Mouse (Mus musculus) splenic B cell, adult 2 months (primary cell): ENCODE measurements around the gene Car4.

ENCODE experiments used
- DNase-seq: peaks from one replicate; pipeline ENCODE4 v3.0.0-alpha.2; 2011; ENCODE audit warnings: low read depth, low spot score
- H3K27me3 ChIP-seq: 2 replicates; pipeline ENCODE4 v1.6.1; 2012; ENCODE audit warnings: mild to moderate bottlenecking, low read length, moderate library complexity, mixed read lengths; ENCODE audit not compliant: control insufficient read depth, poor library complexity, insufficient read depth, severe bottlenecking
- H3K36me3 ChIP-seq: 2 replicates; pipeline ENCODE4 v1.6.1; 2012; ENCODE audit warnings: mild to moderate bottlenecking, low read length, moderate library complexity, mixed read lengths; ENCODE audit not compliant: control insufficient read depth, poor library complexity, insufficient read depth, severe bottlenecking

The Car4 gene

DNA sequence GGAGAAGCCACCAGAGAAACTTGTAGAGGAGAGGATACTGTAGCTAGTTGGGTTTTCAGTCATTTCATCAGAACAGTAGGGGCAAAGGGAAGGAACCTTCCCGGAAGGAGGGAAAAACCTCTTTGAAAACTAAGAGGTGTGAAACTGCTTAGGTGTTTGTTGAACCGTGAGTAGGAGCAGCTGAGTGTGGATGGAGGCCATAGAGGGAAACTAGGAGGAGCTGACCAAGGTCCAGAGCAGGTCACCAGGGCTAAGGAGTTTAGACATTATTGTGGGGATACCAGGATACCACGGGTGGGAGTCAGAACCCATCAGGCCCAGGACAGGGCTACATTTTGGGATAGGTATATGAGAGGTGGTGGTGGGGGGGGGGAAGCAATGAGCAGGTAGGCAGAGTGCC, 6.0 kb downstream of the Car4 start:
- Histone ChIP-seq H3K27me3 (no peaks in the 10 kb centered on the region; the same call in 1 of the 2 replicates), H3K36me3 (no peaks in the 10 kb centered on the region)
- DNase-seq = no peak

DNA sequence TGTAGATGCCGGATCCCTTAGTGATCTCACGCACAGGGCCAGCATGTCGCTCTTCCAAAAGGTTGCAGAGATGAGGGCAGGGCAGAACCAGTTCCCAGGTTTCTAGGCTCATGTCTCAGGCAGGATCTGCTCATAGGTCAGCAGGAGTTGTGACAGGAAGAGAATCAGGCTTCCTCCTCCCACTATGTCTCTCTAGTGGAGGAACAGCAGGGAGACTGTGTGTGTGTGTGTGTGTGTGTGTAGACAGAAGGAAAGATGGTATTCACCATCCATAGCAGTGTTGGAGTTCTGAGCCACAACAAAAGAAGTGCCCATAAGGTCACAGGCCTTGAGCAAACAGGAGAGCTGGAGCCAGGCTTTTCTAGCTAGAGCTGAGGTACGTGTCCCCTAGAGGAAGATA, 9.1 kb downstream of the Car4 start:
- no peaks in the 10 kb centered on the region for H3K27me3 ChIP-seq
- no peak for DNase-seq

DNA sequence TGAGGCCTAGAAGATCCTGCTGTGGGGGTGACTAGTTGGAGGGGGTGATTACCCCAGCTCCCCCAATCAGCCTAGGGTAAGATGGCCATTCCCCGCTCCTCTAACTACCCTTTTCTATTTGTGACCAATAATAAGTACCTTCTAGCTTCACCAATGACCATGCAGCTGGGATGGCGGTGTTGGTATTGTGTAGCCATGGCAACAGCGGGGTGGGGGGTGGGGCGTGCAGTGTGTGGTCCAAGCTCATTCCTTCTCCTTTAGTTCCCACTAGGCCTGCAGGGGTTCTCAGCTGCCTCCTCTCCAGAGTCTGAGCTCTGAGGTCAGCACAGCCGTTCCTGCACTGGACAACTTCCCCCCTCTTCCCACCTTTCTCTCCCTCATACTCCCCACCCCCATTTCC, 9.5 kb downstream of the Car4 start:
- no peaks in the 10 kb centered on the region for H3K36me3 ChIP-seq
- H3K27me3 ChIP-seq = no peaks in the 10 kb centered on the region
- no peak for DNase-seq

More for the DNA sequence above, 9.1 kb downstream of the Car4 start:
- no peaks in the 10 kb centered on the region for H3K36me3 ChIP-seq

DNA sequence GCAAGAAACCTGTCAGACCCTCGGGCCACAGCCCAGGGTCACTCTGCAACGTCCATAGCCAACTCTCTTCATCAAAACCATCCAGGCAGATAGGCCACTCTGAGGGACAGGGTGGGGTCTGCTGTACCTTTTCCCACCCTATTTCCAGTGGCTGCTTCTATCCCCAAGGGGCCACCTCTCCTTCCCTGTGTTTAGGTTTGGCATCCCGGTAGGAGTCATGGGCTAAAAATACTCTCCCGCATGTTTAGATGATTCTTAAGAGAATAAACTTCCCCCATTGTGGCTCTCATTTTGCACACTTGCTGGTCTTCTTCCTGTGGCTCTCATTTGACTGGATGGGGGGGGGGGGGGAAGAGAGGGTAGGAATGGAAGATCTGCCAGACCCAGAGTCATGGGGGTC, 10.7 kb downstream of the Car4 start:
- DNase-seq = no peak
- Histone ChIP-seq H3K27me3 (no peaks in the 10 kb centered on the region), H3K36me3 (no peaks in the 10 kb centered on the region)

DNA sequence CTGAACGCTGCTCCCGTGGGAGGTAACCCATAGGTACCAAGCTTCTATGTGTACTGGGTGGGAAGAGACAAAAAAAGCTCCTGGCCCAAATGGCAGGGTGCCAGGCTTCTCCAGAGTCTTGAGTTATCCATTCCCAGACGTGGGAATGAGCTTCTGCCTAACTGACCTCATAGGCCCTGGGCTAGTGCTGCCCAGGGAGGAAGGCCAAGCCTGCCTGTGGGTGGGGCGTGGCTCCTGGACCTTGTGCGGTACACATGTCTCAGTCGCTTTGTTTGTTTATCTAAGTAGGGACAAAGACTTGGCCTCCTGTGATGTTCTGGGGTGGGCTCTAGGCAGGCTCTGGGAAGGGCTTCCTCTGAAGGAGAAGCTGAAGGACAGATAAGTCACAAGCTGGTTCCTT, 11.2 kb downstream of the Car4 start:
- Histone ChIP-seq H3K36me3 (no peaks in the 10 kb centered on the region), H3K27me3 (no peaks in the 10 kb centered on the region)

DNA sequence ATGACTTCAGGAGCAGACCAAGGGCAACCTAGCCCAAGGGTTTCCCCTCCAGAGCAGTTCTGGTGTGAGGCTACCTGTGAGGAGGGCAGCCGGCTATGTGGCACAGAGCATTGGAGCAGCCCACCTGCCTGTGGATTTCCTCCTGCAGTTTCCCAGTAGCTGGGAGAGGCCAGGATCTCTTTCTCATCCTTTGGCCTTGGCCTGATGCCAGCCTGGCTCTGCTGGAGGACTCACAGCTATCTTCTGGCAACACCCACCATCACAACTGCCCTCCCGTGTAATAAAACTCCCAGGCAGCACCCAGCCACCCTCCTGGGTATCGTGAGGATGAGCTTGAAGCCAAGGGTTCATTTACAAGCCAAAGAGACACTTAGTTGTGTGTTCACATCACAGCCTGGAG, 14.5 kb downstream of the Car4 start:
- no peak for DNase-seq
- H3K27me3 ChIP-seq = no peaks in the 10 kb centered on the region; the same call in 1 of the 2 replicates
- no peaks in the 10 kb centered on the region for H3K36me3 ChIP-seq

More for the DNA sequence above, 11.2 kb downstream of the Car4 start:
- no peak for DNase-seq

DNA sequence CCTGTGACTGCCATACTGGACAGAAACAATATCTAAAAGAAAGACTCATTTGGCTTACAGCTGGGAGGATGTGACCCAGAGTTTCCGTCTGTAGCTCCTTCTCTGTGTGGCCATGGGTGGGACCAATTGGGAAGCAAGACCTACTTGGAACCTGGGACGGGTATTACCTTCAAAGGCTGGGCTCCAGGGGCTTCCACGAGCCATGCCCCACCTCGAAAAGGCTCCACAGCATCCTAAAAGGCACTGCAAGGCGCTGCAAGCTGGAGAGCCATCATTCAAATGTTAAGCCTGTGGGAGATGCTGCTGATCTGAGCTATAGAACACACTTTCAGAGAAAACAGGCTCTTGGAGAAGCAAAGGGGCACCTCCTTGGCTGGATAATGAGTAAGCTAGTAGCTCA, 16.1 kb downstream of the Car4 start:
- Histone ChIP-seq H3K36me3 (no peaks in the 10 kb centered on the region), H3K27me3 (no peaks in the 10 kb centered on the region; the same call in 1 of the 2 replicates)
- DNase-seq = no peak

DNA sequence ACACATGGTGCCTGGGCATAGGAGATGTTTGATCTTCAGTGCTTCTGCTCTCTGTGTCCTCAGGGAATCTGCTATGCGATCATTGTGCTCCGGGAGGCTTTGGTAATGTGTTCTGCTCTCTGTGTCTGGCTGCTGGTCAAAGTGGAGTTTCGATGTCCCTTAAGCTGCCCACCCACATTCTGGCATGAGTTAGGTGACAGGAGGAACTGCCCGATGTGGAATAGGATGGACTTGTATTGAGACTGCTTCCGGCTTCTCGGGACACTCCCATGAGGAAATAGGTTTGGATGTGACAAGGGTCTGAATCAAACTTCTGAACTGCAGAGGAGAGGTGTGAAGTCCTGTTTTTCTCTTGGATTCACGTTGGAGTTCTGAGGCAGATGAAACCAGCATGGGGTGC, 17.0 kb downstream of the Car4 start:
- H3K36me3 ChIP-seq = no peaks in the 10 kb centered on the region
- DNase-seq = no peak
- no peaks in the 10 kb centered on the region; the same call in 1 of the 2 replicates for H3K27me3 ChIP-seq

DNA sequence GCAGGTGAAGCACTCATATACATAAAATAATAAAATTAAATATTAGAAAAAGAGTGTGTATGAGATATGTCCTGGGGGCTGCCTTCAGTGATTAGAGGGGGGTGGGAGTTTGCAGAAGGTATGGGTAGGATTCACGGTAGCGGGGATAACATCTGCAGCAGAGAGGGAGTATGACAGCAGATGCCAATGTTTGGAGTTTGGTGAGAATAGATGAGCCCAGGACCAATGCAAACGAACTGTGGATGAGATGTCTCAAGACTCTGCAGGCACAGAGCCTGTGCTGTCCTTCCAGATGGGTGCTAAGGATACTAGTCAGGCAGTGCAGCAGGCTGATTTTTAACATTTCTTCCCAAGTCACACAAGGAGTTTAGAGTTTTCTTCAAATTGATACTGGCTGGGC, 19.1 kb downstream of the Car4 start:
- Histone ChIP-seq H3K36me3 (no peaks in the 10 kb centered on the region), H3K27me3 (no peaks in the 10 kb centered on the region; the same call in 1 of the 2 replicates)
- DNase-seq = no peak

DNA sequence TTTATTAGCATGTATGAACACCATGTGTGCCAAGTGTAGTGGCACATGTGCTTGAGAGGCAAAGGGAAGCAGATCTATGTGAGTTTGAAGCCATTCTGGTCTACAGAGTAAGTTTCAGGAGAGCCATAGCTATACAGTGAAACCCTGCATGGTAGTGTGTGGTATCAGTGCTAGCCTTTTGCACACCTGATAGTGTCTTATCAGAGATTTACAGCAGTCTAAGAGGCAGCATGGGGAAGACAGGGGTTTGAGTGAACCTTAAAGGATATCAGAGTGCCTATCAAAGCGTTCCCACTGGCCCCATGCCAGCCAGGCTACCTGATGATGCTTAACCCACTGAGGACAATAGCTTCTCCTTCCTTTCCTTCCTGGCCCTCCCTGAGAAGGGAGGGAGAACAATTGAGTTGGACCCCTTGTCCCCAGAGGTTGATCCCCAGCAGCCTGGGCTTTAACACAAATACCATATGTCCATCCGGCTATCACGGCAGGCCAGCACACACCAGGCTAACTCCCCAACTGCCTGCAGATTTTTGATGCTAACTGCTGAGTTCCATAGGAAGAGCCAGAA, 19.9 kb downstream of the Car4 start:
- no peaks in the 10 kb centered on the region; the same call in 1 of the 2 replicates for H3K27me3 ChIP-seq
- no peaks in the 10 kb centered on the region for H3K36me3 ChIP-seq
- no peak for DNase-seq

DNA sequence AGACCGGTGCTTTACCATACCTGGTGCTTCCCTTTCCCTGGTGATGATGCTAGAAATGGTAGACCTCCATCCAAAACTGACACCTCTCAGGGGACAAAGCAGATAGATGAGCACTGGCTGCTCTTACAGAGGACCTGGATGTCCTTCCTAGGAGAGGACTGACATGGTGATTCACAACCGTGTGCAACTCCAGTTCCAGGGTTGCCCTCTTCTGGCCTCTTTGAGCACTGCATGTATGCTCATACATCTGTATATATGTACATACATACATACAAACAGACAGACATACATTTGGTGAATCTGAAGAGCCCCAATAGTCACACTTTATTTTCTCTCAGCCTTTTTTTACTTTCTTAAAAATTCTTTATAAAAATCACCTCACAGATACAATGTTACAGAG, 20.5 kb downstream of the Car4 start:
- no peaks in the 10 kb centered on the region for H3K36me3 ChIP-seq
- no peaks in the 10 kb centered on the region; the same call in 1 of the 2 replicates for H3K27me3 ChIP-seq
- DNase-seq = peak; percentile 18

DNA sequence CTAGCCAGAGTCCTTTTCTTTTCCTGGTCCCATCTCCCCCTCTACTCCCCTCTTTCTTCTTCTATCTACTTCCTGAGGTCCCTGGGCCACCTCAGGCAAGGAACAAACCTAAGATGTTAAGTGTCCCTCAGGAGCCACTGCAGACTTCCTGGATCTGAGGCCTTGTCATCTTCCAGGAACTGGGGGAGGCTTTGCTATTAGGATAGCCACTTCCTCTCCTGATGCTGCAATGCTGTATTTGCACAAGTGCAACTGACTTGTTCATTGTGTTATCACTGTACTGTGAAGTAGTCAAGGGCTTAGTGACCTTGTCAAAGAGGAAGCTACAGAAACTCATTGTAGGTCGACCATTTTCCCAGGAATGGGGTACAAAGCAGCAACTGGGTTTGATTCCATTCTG, 21.8 kb downstream of the Car4 start:
- no peaks in the 10 kb centered on the region for H3K36me3 ChIP-seq
- no peaks in the 10 kb centered on the region; the same call in 1 of the 2 replicates for H3K27me3 ChIP-seq
- DNase-seq = no peak

DNA sequence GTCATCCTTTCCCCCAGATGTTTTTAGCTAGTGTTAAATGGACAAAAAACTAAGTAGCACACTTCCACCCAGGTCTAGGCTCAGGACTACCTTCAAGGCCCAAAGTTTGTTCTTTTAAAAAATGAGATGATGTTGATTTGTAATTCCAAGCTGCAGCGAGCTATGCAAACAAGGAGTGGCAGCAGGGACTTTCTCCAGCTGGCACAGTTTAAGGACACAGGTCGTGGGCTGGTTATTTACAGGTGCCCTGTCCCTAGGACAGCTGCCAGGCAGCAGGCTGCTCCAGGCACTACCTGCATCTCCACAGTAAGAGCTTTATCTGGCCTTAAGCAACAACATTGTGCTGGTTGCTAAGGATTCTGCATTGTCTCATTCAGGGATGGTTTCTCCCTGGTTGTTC, 23.1 kb downstream of the Car4 start:
- DNase-seq = no peak
- 0 out of 2 replicates have a peak, but pooled peaks cover 2% of the 10 kb centered on the region for H3K36me3 ChIP-seq
- H3K27me3 ChIP-seq = no peaks in the 10 kb centered on the region

DNA sequence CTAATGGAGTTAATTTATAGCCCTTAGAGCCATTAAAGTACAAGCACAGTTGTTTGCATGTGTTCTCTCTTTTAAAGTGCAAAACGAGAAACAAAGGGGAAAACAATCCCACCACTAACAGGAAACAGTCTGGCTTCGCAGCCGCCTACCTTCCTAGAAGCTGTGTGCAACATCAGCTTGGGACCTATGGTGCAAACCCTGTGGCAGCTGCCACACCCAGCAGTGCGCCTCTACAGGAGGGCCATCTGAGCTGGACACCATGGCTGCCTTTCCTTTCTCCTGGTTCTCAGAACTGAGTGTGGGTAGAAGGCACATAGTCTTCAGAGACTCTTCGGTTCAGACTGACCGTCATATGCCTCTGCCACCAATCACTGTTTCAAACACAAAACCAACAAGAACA, 27.8 kb downstream of the Car4 start:
- Histone ChIP-seq H3K27me3 (no peaks in the 10 kb centered on the region), H3K36me3 (peaks cover 9% of the 10 kb centered on the region; the same call in 1 of the 2 replicates)
- DNase-seq = no peak

DNA sequence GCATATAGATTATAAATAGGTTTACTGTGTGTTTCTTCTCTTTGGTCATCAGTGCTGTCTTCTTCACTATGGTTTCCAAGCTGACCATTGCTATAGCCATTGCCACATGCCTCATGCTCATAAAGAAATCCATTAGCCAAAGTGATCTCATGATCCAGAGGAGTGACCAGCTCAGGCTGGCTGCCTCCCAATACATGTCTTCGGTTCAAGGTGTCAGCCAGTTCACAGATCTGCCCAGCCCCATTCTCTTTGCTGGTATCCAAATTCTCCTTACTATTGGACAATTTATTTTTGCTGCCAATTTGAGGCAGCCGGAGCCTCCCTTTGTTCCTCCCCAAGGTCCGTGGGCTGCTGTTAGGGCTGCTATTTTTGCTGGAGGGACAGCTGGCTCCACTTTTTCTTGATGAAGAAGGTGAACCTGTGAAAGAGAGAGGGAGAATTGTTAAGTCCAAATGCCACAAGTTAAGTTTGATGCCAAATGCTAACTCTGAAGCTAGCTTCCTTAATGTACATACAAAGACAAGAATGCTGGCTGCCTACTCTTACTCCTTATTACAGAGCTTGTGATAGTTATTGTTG, 30.8 kb downstream of the Car4 start:
- no peaks in the 10 kb centered on the region for H3K27me3 ChIP-seq
- H3K36me3 ChIP-seq = peaks cover 11% of the 10 kb centered on the region; the same call in 1 of the 2 replicates
- no peak for DNase-seq

DNA sequence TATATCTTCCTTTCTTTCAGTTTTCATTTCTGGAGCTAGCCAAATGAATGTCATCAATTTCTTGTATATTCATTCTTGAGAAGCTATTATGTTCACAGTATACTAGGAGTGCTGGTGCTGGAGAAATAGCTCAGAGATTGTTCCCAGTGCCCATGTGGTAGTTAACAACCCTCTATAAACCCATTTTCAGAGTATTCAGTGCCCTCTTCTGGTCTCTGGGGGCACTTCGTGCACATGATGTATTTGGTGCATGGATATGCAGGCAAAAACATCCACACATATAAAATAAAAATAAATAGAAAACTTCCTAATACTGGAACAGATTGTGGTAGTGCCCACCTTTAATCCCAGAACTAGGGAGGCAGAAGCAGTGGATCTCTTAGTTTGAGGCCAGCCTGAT, 35.4 kb downstream of the Car4 start:
- peaks cover 2% of the 10 kb centered on the region; the same call in 1 of the 2 replicates for H3K36me3 ChIP-seq
- H3K27me3 ChIP-seq = no peaks in the 10 kb centered on the region
- DNase-seq = no peak
